Mouse (Mus musculus): ENCODE measurements around the gene Slc6a2.

Slc6a2 gene

GRCm38 (mm10) chr8:92959779-92960178 is at the start of gene Slc6a2:
Gene Slc6a2, plus strand, starts transcription at chr8:92960079.
- DNase-seq: no peak

GRCm38 (mm10) chr8:92911477-92911876 is 48.4 kb upstream of the Slc6a2 start:
- no peak for DNase-seq

GRCm38 (mm10) chr8:92913396-92913795 is 46.5 kb upstream of the Slc6a2 start:
- no peak for DNase-seq

GRCm38 (mm10) chr8:92916082-92916481 is 43.8 kb upstream of the Slc6a2 start:
- DNase-seq: no peak

GRCm38 (mm10) chr8:92921768-92922167 is 38.1 kb upstream of the Slc6a2 start:
- DNase-seq: no peak

- no peak for DNase-seq
Observed at GRCm38 (mm10) chr8:92928986-92929385, 30.9 kb upstream of the Slc6a2 start.

- no peak for DNase-seq
Observed at GRCm38 (mm10) chr8:92938056-92938455, 21.8 kb upstream of the Slc6a2 start.

GRCm38 (mm10) chr8:92949071-92949470 is 10.8 kb upstream of the Slc6a2 start:
- no peak for DNase-seq

GRCm38 (mm10) chr8:92950639-92951371 is 9.1 kb upstream of the Slc6a2 start:
- DNase-seq: no peak

GRCm38 (mm10) chr8:92954044-92954443 is 5.8 kb upstream of the Slc6a2 start:
- DNase-seq: no peak

- no peak for DNase-seq
Observed at GRCm38 (mm10) chr8:92960451-92960911, 602 bp downstream of the Slc6a2 start.

GRCm38 (mm10) chr8:92961088-92961487 is 1.2 kb downstream of the Slc6a2 start:
- no peak for DNase-seq

GRCm38 (mm10) chr8:92964556-92964955 is 4.7 kb downstream of the Slc6a2 start:
- DNase-seq: no peak

- peak; percentile 9 to 18 for DNase-seq
Observed at GRCm38 (mm10) chr8:92972949-92973348, 13.1 kb downstream of the Slc6a2 start.

- DNase-seq: no peak
Observed at GRCm38 (mm10) chr8:92976656-92977055, 16.8 kb downstream of the Slc6a2 start.

GRCm38 (mm10) chr8:92982491-92982890 is 22.6 kb downstream of the Slc6a2 start:
- DNase-seq: no peak

- DNase-seq: no peak
Observed at GRCm38 (mm10) chr8:92984376-92984775, 24.5 kb downstream of the Slc6a2 start.

GRCm38 (mm10) chr8:92996840-92997239 is 37.0 kb downstream of the Slc6a2 start:
- peak; percentile 10 to 20 for DNase-seq

- peak in 1 of 2 experiments; percentile 33 for DNase-seq
Observed at GRCm38 (mm10) chr8:92998600-92998999, 38.7 kb downstream of the Slc6a2 start.

- peak in 1 of 2 experiments; percentile 33 for DNase-seq
Observed at GRCm38 (mm10) chr8:93010286-93010685, 50.4 kb downstream of the Slc6a2 start.

- DNase-seq: peak; percentile 80 to 84
Observed at GRCm38 (mm10) chr8:93011439-93011838, 51.6 kb downstream of the Slc6a2 start.

- no peak for DNase-seq
Observed at GRCm38 (mm10) chr8:93012226-93012625, 52.3 kb downstream of the Slc6a2 start.

- no peak for DNase-seq
Observed at GRCm38 (mm10) chr8:93014300-93014699, 54.4 kb downstream of the Slc6a2 start.

GRCm38 (mm10) chr8:93021738-93022137 is 61.9 kb downstream of the Slc6a2 start:
- DNase-seq: no peak

- DNase-seq: no peak
Observed at GRCm38 (mm10) chr8:93030664-93031063, 70.8 kb downstream of the Slc6a2 start.

Measured in cerebellum, postnatal 36 days (tissue).